ENCODE assay signal across 25 mouse cellular contexts in genomic region chr13:93717113-93717512, GRCm38 (mm10). TPM values are rescaled to one million over a fixed set of nuclear protein-coding genes. Genes with fewer than 3 reads are reported as not detected.
A peak's percentile ranks its signal among the peaks of the same experiment; 100 is the strongest.
DNase-seq lines count a peak whose midpoint lies in the region; ATAC-seq and TF ChIP-seq lines count a peak whose summit lies in the region.
"Had no signal": no experiment of that assay in that cellular context is flagged by ENCODE, and none has a peak within 500 bp of the region (broad histone marks: within the 10 kb centered on the region; RNA-seq: fewer than 3 reads in every experiment).

No protein-coding gene starts in this region.

- no peaks in the 10 kb centered on the region for H3K36me3 ChIP-seq in forebrain, postnatal 0 days (ENCODE audit: insufficient read depth)
- no peaks in the 10 kb centered on the region for H3K36me3 ChIP-seq in forebrain, embryonic 14.5 days (ENCODE audit: control insufficient read depth, insufficient read depth, low read length)
- no peaks in the 10 kb centered on the region for H3K36me3 ChIP-seq in embryonic facial prominence, embryonic 11.5 days (replicated peaks; ENCODE audit: control insufficient read depth, insufficient read depth, low read depth, low read length)
- H3K36me3 ChIP-seq in limb, embryonic 12.5 days = no peaks in the 10 kb centered on the region
- no peaks in the 10 kb centered on the region for H3K36me3 ChIP-seq in lung, postnatal 0 days (ENCODE audit: insufficient read depth, low read length)
- H3K36me3 ChIP-seq: heart, embryonic 12.5 days; hindbrain, embryonic 15.5 days; midbrain, embryonic 12.5 days; neural tube, embryonic 15.5 days had no signal

- H3K4me2 ChIP-seq in forebrain, postnatal 0 days (ENCODE audit: low read depth) = no peak overlapping the region
- no peak overlapping the region for H3K4me2 ChIP-seq in forebrain, embryonic 14.5 days (ENCODE audit: low read length)
- no peak overlapping the region for H3K4me2 ChIP-seq in embryonic facial prominence, embryonic 11.5 days (ENCODE audit: low read depth, low read length)
- no peak overlapping the region for H3K4me2 ChIP-seq in limb, embryonic 12.5 days
- H3K4me2 ChIP-seq in lung, postnatal 0 days (replicated peaks; ENCODE audit: low read depth, low read length) = no peak overlapping the region
- H3K4me2 ChIP-seq: heart, embryonic 12.5 days; hindbrain, embryonic 15.5 days; liver, embryonic 11.5 days; midbrain, embryonic 12.5 days; neural tube, embryonic 15.5 days had no signal

- no peak for TF ChIP-seq EP300 in lung, postnatal 0 days (IDR thresholded peaks at IDR 0.05)

- no peak overlapping the region for H3K4me3 ChIP-seq in forebrain, postnatal 0 days (ENCODE audit: low read depth, low read length)
- H3K4me3 ChIP-seq in forebrain, embryonic 14.5 days (ENCODE audit: low read depth, low read length) = no peak overlapping the region
- no peak overlapping the region for H3K4me3 ChIP-seq in embryonic facial prominence, embryonic 11.5 days (ENCODE audit: low read depth, low read length)
- H3K4me3 ChIP-seq in limb, embryonic 12.5 days (replicated peaks) = no peak overlapping the region
- H3K4me3 ChIP-seq in lung, postnatal 0 days (ENCODE audit: low read depth, low read length) = no peak overlapping the region
- H3K4me3 ChIP-seq: heart, embryonic 12.5 days; hindbrain, embryonic 15.5 days; left cerebral cortex, adult 2 months; midbrain, embryonic 12.5 days; neural tube, embryonic 15.5 days had no signal

- no peaks in the 10 kb centered on the region for H3K9me3 ChIP-seq in forebrain, postnatal 0 days (ENCODE audit: low read length)
- no peaks in the 10 kb centered on the region for H3K9me3 ChIP-seq in forebrain, embryonic 14.5 days (replicated peaks; ENCODE audit: control insufficient read depth, low read length)
- no peaks in the 10 kb centered on the region for H3K9me3 ChIP-seq in embryonic facial prominence, embryonic 11.5 days (replicated peaks; ENCODE audit: control insufficient read depth, low read length)
- no peaks in the 10 kb centered on the region for H3K9me3 ChIP-seq in limb, embryonic 12.5 days
- no peaks in the 10 kb centered on the region for H3K9me3 ChIP-seq in lung, postnatal 0 days (ENCODE audit: low read length)
- H3K9me3 ChIP-seq: heart, embryonic 12.5 days; hindbrain, embryonic 15.5 days; midbrain, embryonic 12.5 days; neural tube, embryonic 15.5 days had no signal

- no peaks in the 10 kb centered on the region; the same call in 1 of the 2 replicates for H3K4me1 ChIP-seq in forebrain, postnatal 0 days (ENCODE audit: insufficient read depth)
- H3K4me1 ChIP-seq in forebrain, embryonic 14.5 days (ENCODE audit: control insufficient read depth, insufficient read depth, low read length) = no peaks in the 10 kb centered on the region
- H3K4me1 ChIP-seq in embryonic facial prominence, embryonic 11.5 days (ENCODE audit: control insufficient read depth, insufficient read depth, low read length) = no peaks in the 10 kb centered on the region; the same call in 1 of the 2 replicates
- peaks cover 16% of the 10 kb centered on the region for H3K4me1 ChIP-seq in limb, embryonic 12.5 days (replicated peaks)
- H3K4me1 ChIP-seq in lung, postnatal 0 days (ENCODE audit: insufficient read depth, low read depth, low read length) = no peaks in the 10 kb centered on the region
- H3K4me1 ChIP-seq: heart, embryonic 12.5 days; hindbrain, embryonic 15.5 days; midbrain, embryonic 12.5 days had no signal

- H3K27ac ChIP-seq in forebrain, postnatal 0 days (ENCODE audit: low read depth, low read length) = no peak overlapping the region
- H3K27ac ChIP-seq in forebrain, embryonic 14.5 days (ENCODE audit: low read depth, low read length) = no peak overlapping the region
- H3K27ac ChIP-seq in embryonic facial prominence, embryonic 11.5 days (replicated peaks; ENCODE audit: low read depth, low read length) = no peak overlapping the region
- H3K27ac ChIP-seq in limb, embryonic 12.5 days = no peak overlapping the region
- no peak overlapping the region for H3K27ac ChIP-seq in lung, postnatal 0 days (ENCODE audit: low read length)
- H3K27ac ChIP-seq: hindbrain, embryonic 15.5 days; left cerebral cortex, adult 2 months; midbrain, embryonic 12.5 days; neural tube, embryonic 15.5 days had no signal

- H3K9ac ChIP-seq in forebrain, postnatal 0 days = no peak overlapping the region
- no peak overlapping the region for H3K9ac ChIP-seq in forebrain, embryonic 14.5 days (ENCODE audit: low read length)
- H3K9ac ChIP-seq in embryonic facial prominence, embryonic 11.5 days (replicated peaks; ENCODE audit: low read length) = no peak overlapping the region
- no peak overlapping the region for H3K9ac ChIP-seq in limb, embryonic 12.5 days (replicated peaks)
- no peak overlapping the region for H3K9ac ChIP-seq in lung, postnatal 0 days (replicated peaks; ENCODE audit: low read depth)
- H3K9ac ChIP-seq: heart, embryonic 12.5 days; hindbrain, embryonic 15.5 days; liver, postnatal 0 days; midbrain, embryonic 12.5 days; neural tube, embryonic 15.5 days had no signal

- no peak for TF ChIP-seq CTCF in forebrain, postnatal 0 days (IDR thresholded peaks at IDR 0.05; ENCODE audit: low read depth)
- no peak for TF ChIP-seq CTCF in lung, postnatal 0 days (IDR thresholded peaks at IDR 0.05)

- 0 out of 2 replicates have a peak, but pooled peaks have one; percentile 16 for ATAC-seq in forebrain, postnatal 0 days
- no peak for ATAC-seq in forebrain, embryonic 14.5 days
- no peak for ATAC-seq in embryonic facial prominence, embryonic 11.5 days (replicated peaks; ENCODE audit: insufficient number of reproducible peaks, low FRiP score, low TSS enrichment, low read depth)
- peak; percentile 73; the same call in 1 of the 2 replicates for ATAC-seq in limb, embryonic 12.5 days (ENCODE audit: insufficient number of reproducible peaks, insufficient read depth, low FRiP score, low TSS enrichment, low read depth)
- ATAC-seq in lung, postnatal 0 days = no peak
- ATAC-seq: intestine, embryonic 16.5 days; liver, postnatal 0 days had no signal

- DNase-seq in forebrain, postnatal 0 days = no peak
- no peak for DNase-seq in forebrain, embryonic 14.5 days (ENCODE audit: low spot score)
- peak; percentile 35 for DNase-seq in embryo, embryonic 10 days (ENCODE audit: low spot score)
- DNase-seq in embryonic facial prominence, embryonic 11.5 days (ENCODE audit: low spot score) = peak; percentile 70
- DNase-seq in retina, embryonic 14.5 days (ENCODE audit: low spot score) = no peak
- DNase-seq in lung, postnatal 0 days (ENCODE audit: low spot score) = no peak
- DNase-seq: adrenal gland, postnatal 25 days; cerebellum, adult 8-10 months; cerebellum, postnatal 36 days; gastrocnemius, postnatal 10 days; heart, postnatal 10 days; kidney, postnatal 36 days; liver, postnatal 0 days; lung, postnatal 10 days; thymus, adult 18-20 months; thymus, postnatal 36 days had no signal

- no peaks in the 10 kb centered on the region for H3K27me3 ChIP-seq in forebrain, postnatal 0 days (ENCODE audit: insufficient read depth, low read length)
- H3K27me3 ChIP-seq in forebrain, embryonic 14.5 days (replicated peaks; ENCODE audit: control insufficient read depth, insufficient read depth, low read length) = no peaks in the 10 kb centered on the region
- no peaks in the 10 kb centered on the region for H3K27me3 ChIP-seq in embryonic facial prominence, embryonic 11.5 days (ENCODE audit: control insufficient read depth, insufficient read depth, low read length)
- no peaks in the 10 kb centered on the region for H3K27me3 ChIP-seq in limb, embryonic 12.5 days
- no peaks in the 10 kb centered on the region for H3K27me3 ChIP-seq in lung, postnatal 0 days (replicated peaks; ENCODE audit: insufficient read depth, low read length)
- H3K27me3 ChIP-seq: heart, embryonic 12.5 days; hindbrain, embryonic 15.5 days; neural tube, embryonic 15.5 days had no signal

- 35% methylated on average over 7 of the region's 7 CpGs for WGBS in forebrain, postnatal 0 days
- 37% methylated on average over 7 of the region's 7 CpGs for WGBS in forebrain, embryonic 14.5 days
- 32% methylated on average over 7 of the region's 7 CpGs for WGBS in embryonic facial prominence, embryonic 11.5 days
- WGBS in limb, embryonic 12.5 days = 28% methylated on average over 7 of the region's 7 CpGs
- 53% methylated on average over 7 of the region's 7 CpGs for WGBS in lung, postnatal 0 days

RNA-seq across cellular contexts. Expression of gene Dmgdh, which starts 42.9 kb away (rescaled TPM):
- total RNA-seq in forebrain, postnatal 0 days (2014; rRNA removed) = 0.19 TPM in 1 of 2 replicates, not detected in the other
- polyA plus RNA-seq in forebrain, postnatal 0 days (2015; fragmentation: Nextera tagmentation; extraction: Ambion mirVana) = 0.10 and 0.13 TPM in 2 replicates
- 0.10 TPM in 1 of 2 replicates, not detected in the other for polyA plus RNA-seq in forebrain, embryonic 14.5 days (2014; fragmentation: Nextera tagmentation; extraction: Ambion mirVana)
- polyA plus RNA-seq in embryonic facial prominence, embryonic 11.5 days (2014; fragmentation: Nextera tagmentation; extraction: Ambion mirVana) = 0.07 TPM in 1 of 2 replicates, not detected in the other
- polyA plus RNA-seq in limb, embryonic 12.5 days (2016; fragmentation: Nextera tagmentation; extraction: Ambion mirVana) = 0.08 TPM in 1 of 2 replicates, not detected in the other
- not detected in 2 replicates for polyA plus RNA-seq in lung, postnatal 0 days (2015; fragmentation: Nextera tagmentation; extraction: Ambion mirVana)
- total RNA-seq: adrenal gland, postnatal 25 days; gastrocnemius, postnatal 10 days; granulocyte monocyte progenitor cell, adult 5-6 weeks; heart, postnatal 10 days had no signal
- polyA plus RNA-seq: midbrain, embryonic 12.5 days had no signal

RNA-seq across cellular contexts. Expression of gene Bhmt2, which starts 43.0 kb away (rescaled TPM):
- total RNA-seq in forebrain, postnatal 0 days (2014; rRNA removed) = 0.10 TPM in 1 of 2 replicates, not detected in the other
- polyA plus RNA-seq in forebrain, postnatal 0 days (2015; fragmentation: Nextera tagmentation; extraction: Ambion mirVana) = 0.05 TPM in 1 of 2 replicates, not detected in the other
- not detected in 2 replicates for polyA plus RNA-seq in forebrain, embryonic 14.5 days (2014; fragmentation: Nextera tagmentation; extraction: Ambion mirVana)
- not detected in 2 replicates for polyA plus RNA-seq in embryonic facial prominence, embryonic 11.5 days (2014; fragmentation: Nextera tagmentation; extraction: Ambion mirVana)
- 0.12 TPM in 1 of 2 replicates, not detected in the other for polyA plus RNA-seq in limb, embryonic 12.5 days (2016; fragmentation: Nextera tagmentation; extraction: Ambion mirVana)
- 0.05 TPM in 1 of 2 replicates, not detected in the other for polyA plus RNA-seq in lung, postnatal 0 days (2015; fragmentation: Nextera tagmentation; extraction: Ambion mirVana)
- total RNA-seq: adrenal gland, postnatal 25 days; granulocyte monocyte progenitor cell, adult 5-6 weeks; heart, postnatal 10 days had no signal
- polyA plus RNA-seq: midbrain, embryonic 12.5 days; neural tube, embryonic 15.5 days had no signal

RNA-seq across cellular contexts. Expression of gene Arsb, which starts 54.3 kb away (rescaled TPM):
- total RNA-seq in forebrain, postnatal 0 days (2014; rRNA removed) = 10.9 and 13.6 TPM in 2 replicates
- 14.4 and 16.3 TPM in 2 replicates for polyA plus RNA-seq in forebrain, postnatal 0 days (2015; fragmentation: Nextera tagmentation; extraction: Ambion mirVana)
- 10.0 and 12.2 TPM in 2 replicates for polyA plus RNA-seq in forebrain, embryonic 14.5 days (2014; fragmentation: Nextera tagmentation; extraction: Ambion mirVana)
- polyA plus RNA-seq in embryonic facial prominence, embryonic 11.5 days (2014; fragmentation: Nextera tagmentation; extraction: Ambion mirVana) = 7.8 and 8.8 TPM in 2 replicates
- polyA plus RNA-seq in limb, embryonic 12.5 days (2016; fragmentation: Nextera tagmentation; extraction: Ambion mirVana) = 7.9 and 9.3 TPM in 2 replicates
- 3.2 and 3.7 TPM in 2 replicates for polyA plus RNA-seq in lung, postnatal 0 days (2015; fragmentation: Nextera tagmentation; extraction: Ambion mirVana)

Comparison
In these comparisons a context has a peak if more than half of its experiments do, and no peak if none do; other contexts are left out.
1. ATAC-seq: peak in forebrain, postnatal 0 days (single experiment) and limb, embryonic 12.5 days (single experiment); none in forebrain, embryonic 14.5 days (single experiment), embryonic facial prominence, embryonic 11.5 days (single experiment) and lung, postnatal 0 days (single experiment).
2. DNase-seq: peak in embryo, embryonic 10 days (single experiment) and embryonic facial prominence, embryonic 11.5 days (single experiment); none in forebrain, postnatal 0 days (single experiment), forebrain, embryonic 14.5 days (single experiment), retina, embryonic 14.5 days (single experiment) and lung, postnatal 0 days (single experiment).